Mouse (Mus musculus) gastrocnemius, postnatal 10 days (tissue): ENCODE results near the gene Frmd4b. TPM values are rescaled to one million over a fixed set of nuclear protein-coding genes. Genes with fewer than 3 reads are reported as not detected.

Source experiments
- DNase-seq: peaks from one replicate; pipeline ENCODE4 v3.0.0; 2021; ENCODE audit warnings: mixed read lengths
- total RNA-seq, 2 experiments: library from RNA; stranded (reverse); gene quantifications; 2 replicates each; pipeline ENCODE4 v1.2.3; 2021

Frmd4b gene
- total RNA-seq, 2 experiments from 2014 or later, result 20.2 to 25.4 TPM

GRCm38 (mm10) chr6:97252711-97253221 lies 364.6 kb downstream of the Frmd4b start, which contains the start of gene Lmod3:
Lmod3 (minus strand) TSS chr6:97252759.
- peak; percentile 24 for DNase-seq

DNA sequence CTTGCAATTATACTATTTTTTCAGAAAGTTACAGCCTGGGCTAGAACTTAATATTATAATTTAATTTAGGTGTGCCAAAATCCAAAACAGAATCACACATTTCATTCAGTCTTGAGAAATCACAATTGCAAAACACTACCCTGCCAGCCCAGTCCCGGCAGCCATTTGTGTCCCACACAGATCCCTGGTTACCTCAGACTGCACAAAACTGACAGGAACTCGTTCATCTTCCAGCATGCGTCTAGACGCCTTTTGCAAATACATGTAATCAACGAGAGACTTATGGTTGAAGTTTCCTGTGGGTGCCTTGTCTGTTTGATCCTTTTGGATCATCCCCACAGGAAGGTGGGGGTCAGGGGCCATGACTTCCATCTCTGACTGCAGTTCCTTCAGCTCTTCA lies 365.3 kb downstream of the Frmd4b start:
- no peak for DNase-seq

DNA sequence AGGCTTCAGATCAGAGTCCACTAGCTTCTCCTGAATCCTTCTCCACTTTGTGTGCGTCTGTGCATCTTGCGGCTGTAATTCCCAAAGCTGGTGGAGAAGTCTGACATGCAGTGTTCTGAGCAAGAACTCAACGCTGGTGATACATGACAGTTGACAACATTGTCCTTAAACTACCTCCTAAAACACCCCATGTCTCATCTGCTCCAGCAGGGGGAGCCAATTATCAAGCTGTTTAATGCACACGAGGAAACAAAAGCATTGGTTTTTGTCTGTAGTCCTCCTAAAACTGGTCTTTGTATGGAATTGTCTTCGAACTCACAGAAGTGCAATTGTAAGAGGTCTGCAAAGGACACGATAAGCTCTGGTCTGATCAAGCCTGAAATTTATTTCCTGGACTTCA lies 366.4 kb downstream of the Frmd4b start:
- DNase-seq, result peak; percentile 32

DNA sequence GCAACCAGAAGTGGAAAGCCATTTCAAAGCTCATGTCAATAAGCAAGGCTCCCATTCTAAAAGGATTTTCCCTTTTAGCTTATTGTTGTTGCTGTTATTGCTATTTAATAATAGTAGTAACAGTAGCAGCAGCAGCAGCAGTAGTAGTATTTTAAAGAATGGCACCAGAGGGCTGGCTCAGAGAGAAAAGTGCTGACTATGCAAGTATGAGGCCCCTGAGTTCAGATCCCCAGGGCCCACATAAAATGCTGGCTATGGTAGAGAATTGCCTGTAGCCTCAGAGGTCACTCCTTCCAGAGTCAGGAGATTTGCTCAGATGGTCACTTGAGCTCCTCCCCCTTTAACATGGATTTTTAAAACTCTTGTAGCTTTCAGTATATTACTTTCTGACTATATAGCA lies 372.1 kb downstream of the Frmd4b start:
- no peak for DNase-seq

- no peak for DNase-seq
These were observed 374.8 kb downstream of the Frmd4b start for GRCm38 (mm10) chr6:97242522-97242921.

GRCm38 (mm10) chr6:97240092-97240491 lies 377.2 kb downstream of the Frmd4b start:
- no peak for DNase-seq

DNA sequence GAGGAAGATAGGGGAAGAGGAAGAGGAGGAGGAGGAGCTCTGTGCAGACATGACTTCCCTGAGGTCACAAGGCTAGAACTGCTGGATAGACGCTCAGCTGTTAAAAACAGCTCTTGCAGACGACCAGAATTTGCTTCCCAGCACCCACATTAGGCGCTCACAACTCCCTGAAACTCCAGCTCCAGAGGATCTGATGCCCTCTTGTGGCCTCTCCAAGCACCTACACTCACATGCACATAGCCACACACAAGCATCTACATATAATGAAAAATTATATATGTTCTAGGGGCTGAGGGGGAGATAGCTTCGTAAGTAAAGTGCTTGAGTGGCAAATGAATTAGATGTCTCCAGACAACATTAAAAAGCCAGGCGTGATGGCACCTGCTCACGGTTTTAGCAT lies 378.0 kb downstream of the Frmd4b start:
- DNase-seq, result no peak

Other genes with a start within 250 kb of the Frmd4b start
- gene Mitf, start 189.5 kb upstream of the Frmd4b start, total RNA-seq, result 1 to 10 TPM; 5.4 to 5.8 TPM